Mouse (Mus musculus) heart, embryonic 14.5 days (tissue): ENCODE data around the gene Hivep3. TPM values are rescaled to one million over a fixed set of nuclear protein-coding genes. Genes with fewer than 3 reads are reported as not detected.

Source experiments
- ATAC-seq: fragments of 200-750 bp; cut with Nextera tagmentation; 2 replicates; pipeline ENCODE4 v1.8.0; 2017; ENCODE audit warnings: low read depth, moderate TSS enrichment; ENCODE audit not compliant: insufficient number of reproducible peaks, insufficient read depth, low FRiP score
- H3K27ac ChIP-seq, 2 experiments: fragments of 200-500 bp in 1 of 2; fragments of 300-500 bp in 1 of 2; sonication (generic) in 1 of 2; replicated peaks in 1 of 2; 2 replicates each; pipeline ENCODE4 v1.5.1; 2012 to 2014; ENCODE audit warnings: low read depth in 2 of 2, low read length in 2 of 2, control low read depth in 1 of 2, mild to moderate bottlenecking in 1 of 2, mixed read lengths in 1 of 2; ENCODE audit not compliant: control insufficient read depth in 1 of 2, insufficient read depth in 1 of 2
- H3K27me3 ChIP-seq: fragments of 300-500 bp; sonication (generic); 2 replicates; pipeline ENCODE4 v1.6.1; 2014; ENCODE audit warnings: mild to moderate bottlenecking, low read length, control low read depth; ENCODE audit not compliant: control insufficient read depth, insufficient read depth
- H3K36me3 ChIP-seq: fragments of 300-500 bp; sonication (generic); 2 replicates; pipeline ENCODE4 v1.6.1; 2014; ENCODE audit warnings: mild to moderate bottlenecking, control low read depth, low read length, mixed read lengths; ENCODE audit not compliant: control insufficient read depth, insufficient read depth
- H3K4me1 ChIP-seq, 2 experiments: fragments of 200-500 bp in 1 of 2; fragments of 300-500 bp in 1 of 2; sonication (generic) in 1 of 2; 2 replicates each; pipeline ENCODE4 v1.6.1; 2012 to 2014; ENCODE audit warnings: low read length in 2 of 2, control low read depth in 1 of 2, mixed read lengths in 1 of 2; ENCODE audit not compliant: control insufficient read depth in 2 of 2, insufficient read depth in 2 of 2
- H3K4me2 ChIP-seq: fragments of 300-500 bp; sonication (generic); 2 replicates; pipeline ENCODE4 v1.6.1; 2014; ENCODE audit warnings: mild to moderate bottlenecking, low read length
- H3K4me3 ChIP-seq, 2 experiments: fragments of 200-500 bp in 1 of 2; fragments of 300-500 bp in 1 of 2; sonication (generic) in 1 of 2; 2 replicates each; pipeline ENCODE4 v1.5.1; 2012 to 2014; ENCODE audit warnings: low read length in 2 of 2, mild to moderate bottlenecking in 2 of 2, control low read depth in 1 of 2, low read depth in 1 of 2, moderate library complexity in 1 of 2; ENCODE audit not compliant: control insufficient read depth in 1 of 2, insufficient read depth in 1 of 2
- H3K9ac ChIP-seq: fragments of 300-500 bp; sonication (generic); 2 replicates; pipeline ENCODE4 v1.6.1; 2014; ENCODE audit warnings: mild to moderate bottlenecking, low read length
- H3K9me3 ChIP-seq: fragments of 300-500 bp; sonication (generic); 2 replicates; pipeline ENCODE4 v1.6.1; 2016; ENCODE audit warnings: low read length, control low read depth; ENCODE audit not compliant: control insufficient read depth
- WGBS: fragments of 180-500 bp; shearing (Covaris S2); extraction: QIAGEN DNeasy Blood & Tissue Kit; methylation state at CpG from one replicate; pipeline ENCODE4 v1.1.7; 2014; 5-methylcytosine and 5-hydroxymethylcytosine counted together
- polyA plus RNA-seq: library from polyadenylated mRNA; unstranded; fragments of >200 nt; fragmentation: Nextera tagmentation; extraction: Ambion mirVana; gene quantifications from 2 replicates; pipeline ENCODE4 v1.2.1, GENCODE M21; 2014

Hivep3 gene
- polyA plus RNA-seq, 1 experiment from 2014 or later, result 6.8 TPM

DNA sequence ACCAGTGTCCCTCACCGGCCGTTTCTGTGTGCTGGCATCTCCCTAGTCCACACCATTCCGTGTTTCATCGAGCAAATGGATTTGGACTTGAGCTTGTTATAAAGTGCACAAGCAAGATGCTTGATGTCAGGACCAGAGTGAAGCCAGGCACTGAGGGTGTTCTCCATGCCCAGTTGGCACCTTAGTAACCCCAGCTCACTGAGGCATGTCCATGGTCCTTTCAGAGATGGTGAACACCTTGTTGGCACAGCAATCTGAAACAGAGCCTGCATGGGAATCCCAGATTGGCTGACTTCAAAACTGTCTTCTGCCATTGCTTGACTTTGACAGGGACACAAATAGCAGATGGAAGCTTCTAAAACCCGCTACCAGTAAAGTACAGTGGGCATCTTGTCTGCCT, 252.5 kb downstream of the Hivep3 start:
- Histone ChIP-seq H3K9ac (no peak overlapping the region), H3K9me3 (no peaks in the 10 kb centered on the region), H3K4me3 (no peak overlapping the region), H3K36me3 (no peaks in the 10 kb centered on the region), H3K4me2 (no peak overlapping the region), H3K27me3 (peaks cover 5% of the 10 kb centered on the region; the same call in 1 of the 2 replicates), H3K27ac (no peak overlapping the region), H3K4me1 (peaks cover 5 to 14% of the 10 kb centered on the region in 2 experiments)
- ATAC-seq, result no peak
- 82% methylated on average over 5 of the region's 5 CpGs for WGBS

DNA sequence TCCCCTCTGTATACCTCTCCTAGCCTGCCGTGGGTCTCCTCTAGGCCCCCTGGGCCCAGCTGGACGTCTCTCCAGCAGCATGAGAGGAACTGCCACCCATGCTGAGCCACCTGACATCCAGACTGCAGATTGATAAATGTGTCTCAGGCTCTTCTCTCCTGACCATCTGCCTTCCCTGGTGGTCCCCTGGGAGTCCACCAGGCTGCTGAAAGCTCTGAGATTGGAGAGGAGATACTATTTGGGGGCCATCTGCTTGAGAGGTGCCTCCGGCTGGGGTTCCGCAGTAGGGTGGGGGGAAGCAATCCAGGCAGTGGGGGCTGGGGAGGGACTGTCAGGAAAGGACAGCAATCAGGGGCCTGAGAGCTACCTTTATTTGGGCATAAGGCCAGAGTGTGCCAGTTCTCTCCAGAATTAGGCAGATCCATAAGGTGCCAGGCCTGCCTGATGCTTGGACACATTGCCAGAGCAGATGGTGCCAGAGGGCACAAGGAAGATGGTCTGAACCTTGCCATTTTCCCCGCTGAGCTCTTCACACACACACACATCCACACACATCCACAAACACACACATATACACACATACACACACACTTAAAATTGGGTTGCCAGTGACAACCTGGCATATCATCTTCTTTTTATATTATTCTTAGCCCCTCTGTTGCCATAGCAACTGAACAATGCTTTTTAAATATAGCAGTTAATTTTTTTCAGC, 253.2 kb downstream of the Hivep3 start:
- no peak for ATAC-seq
- Histone ChIP-seq H3K4me2 (no peak overlapping the region), H3K9ac (no peak overlapping the region), H3K4me1 (peaks cover 0 to 11% of the 10 kb centered on the region in 2 experiments; a peak in 1 of 4 replicates), H3K27me3 (peaks cover 5% of the 10 kb centered on the region; the same call in 1 of the 2 replicates), H3K36me3 (no peaks in the 10 kb centered on the region), H3K4me3 (no peak overlapping the region), H3K9me3 (no peaks in the 10 kb centered on the region), H3K27ac (no peak overlapping the region)
- 68% methylated on average over 5 of the region's 5 CpGs for WGBS

- WGBS, result 50% methylated on average over 4 of the region's 4 CpGs
- Histone ChIP-seq H3K36me3 (no peaks in the 10 kb centered on the region), H3K4me2 (no peak overlapping the region), H3K9me3 (no peaks in the 10 kb centered on the region), H3K27ac (no peak overlapping the region), H3K9ac (no peak overlapping the region), H3K4me3 (no peak overlapping the region), H3K4me1 (peaks cover 3 to 13% of the 10 kb centered on the region in 2 experiments; a peak in 3 of 4 replicates), H3K27me3 (peaks cover 5% of the 10 kb centered on the region; the same call in 1 of the 2 replicates)
- ATAC-seq, result no peak
Observed at GRCm38 (mm10) chr4:119987376-119988087, 253.9 kb downstream of the Hivep3 start.

DNA sequence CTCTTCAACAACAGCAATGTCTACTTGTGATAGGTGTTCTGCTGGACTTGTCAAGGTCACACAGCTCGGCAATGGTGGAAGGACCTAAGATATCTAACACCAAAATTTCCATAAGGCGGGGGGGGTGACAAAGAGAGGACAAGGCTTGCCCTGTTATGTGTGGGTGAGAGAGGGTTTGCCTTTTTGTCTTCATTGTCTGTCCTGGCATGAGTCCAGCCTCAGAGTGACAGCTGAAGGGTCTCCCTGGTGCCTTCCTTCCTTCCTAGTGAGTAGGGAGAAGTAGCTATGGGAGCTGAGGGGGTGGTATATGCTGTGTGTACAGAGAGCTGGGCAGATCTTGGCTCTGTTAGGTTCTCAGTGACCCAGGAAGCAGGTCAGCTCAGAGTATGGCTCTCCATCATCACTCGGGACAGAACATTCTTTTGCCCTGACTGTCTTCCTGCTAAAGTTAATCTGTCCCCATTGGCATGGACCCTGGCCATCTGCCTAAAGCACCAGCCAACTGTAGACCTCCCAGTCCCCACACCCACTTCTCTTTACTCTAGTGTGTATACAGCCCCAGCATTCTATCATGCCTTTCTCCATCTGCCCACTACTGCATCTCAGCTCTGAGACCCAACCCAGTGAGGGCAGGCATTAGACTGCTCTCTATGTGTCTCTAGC, 255.6 kb downstream of the Hivep3 start:
- Histone ChIP-seq H3K9me3 (no peaks in the 10 kb centered on the region), H3K4me1 (peaks cover 3 to 13% of the 10 kb centered on the region in 2 experiments; a peak in 3 of 4 replicates), H3K4me2 (no peak overlapping the region), H3K27ac (no peak overlapping the region), H3K27me3 (no peaks in the 10 kb centered on the region; the same call in 1 of the 2 replicates), H3K4me3 (no peak overlapping the region), H3K9ac (no peak overlapping the region), H3K36me3 (no peaks in the 10 kb centered on the region)
- WGBS, result 47% methylated on average over 3 of the region's 3 CpGs
- no peak for ATAC-seq

DNA sequence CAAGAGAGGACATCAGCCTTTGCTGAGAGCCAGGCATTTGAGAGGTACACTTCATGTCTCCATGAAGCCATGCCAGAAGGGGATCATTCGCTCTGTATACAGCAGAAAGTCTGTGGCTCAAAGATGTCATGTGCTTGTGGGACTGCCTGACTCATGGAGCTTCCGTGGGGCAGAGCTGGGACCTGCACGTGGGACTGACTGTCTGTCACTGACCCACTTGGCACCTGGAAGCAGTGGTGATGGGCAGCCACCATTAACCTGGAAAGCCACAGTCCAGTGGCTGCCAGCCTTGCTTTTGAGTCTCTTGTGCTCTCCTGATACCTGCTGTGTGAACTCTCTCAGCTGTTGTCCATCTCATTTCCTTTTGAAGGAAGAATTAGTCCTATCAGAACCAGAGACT, 256.8 kb downstream of the Hivep3 start:
- peaks cover 3 to 13% of the 10 kb centered on the region in 2 experiments; a peak in 3 of 4 replicates for H3K4me1 ChIP-seq
- H3K27ac ChIP-seq, result no peak overlapping the region
- no peak for ATAC-seq
- no peak overlapping the region for H3K4me3 ChIP-seq
- 69% methylated on average over 3 of the region's 3 CpGs for WGBS
- no peak overlapping the region for H3K4me2 ChIP-seq
- H3K9me3 ChIP-seq, result no peaks in the 10 kb centered on the region
- H3K36me3 ChIP-seq, result no peaks in the 10 kb centered on the region
- H3K9ac ChIP-seq, result no peak overlapping the region
- no peaks in the 10 kb centered on the region; the same call in 1 of the 2 replicates for H3K27me3 ChIP-seq

DNA sequence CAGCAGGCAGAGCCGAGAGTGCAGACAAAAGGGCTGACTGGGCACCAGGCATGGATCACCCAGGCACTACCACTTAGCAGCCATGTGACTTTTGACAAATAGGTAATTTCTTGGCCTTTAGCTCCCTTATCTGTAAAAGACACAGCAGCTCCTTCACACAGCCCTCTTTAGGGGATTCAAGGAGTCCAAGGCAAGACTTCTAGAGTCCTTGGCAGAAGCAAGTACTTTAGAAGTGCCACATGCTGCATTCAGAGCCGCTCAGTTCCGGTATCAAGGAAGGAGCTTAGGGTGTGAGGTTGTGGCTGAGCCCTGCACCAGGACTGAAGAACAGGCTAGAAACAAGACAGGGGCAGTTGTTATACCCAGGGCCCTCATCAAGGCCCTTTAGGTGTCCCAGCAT, 257.3 kb downstream of the Hivep3 start:
- Histone ChIP-seq H3K9ac (no peak overlapping the region), H3K36me3 (no peaks in the 10 kb centered on the region), H3K4me3 (no peak overlapping the region), H3K27me3 (no peaks in the 10 kb centered on the region; the same call in 1 of the 2 replicates), H3K4me1 (peaks cover 3 to 13% of the 10 kb centered on the region in 2 experiments; a peak in 3 of 4 replicates), H3K27ac (no peak overlapping the region), H3K9me3 (no peaks in the 10 kb centered on the region), H3K4me2 (no peak overlapping the region)
- ATAC-seq, result no peak
- 88% methylated on average over 3 of the region's 3 CpGs for WGBS

DNA sequence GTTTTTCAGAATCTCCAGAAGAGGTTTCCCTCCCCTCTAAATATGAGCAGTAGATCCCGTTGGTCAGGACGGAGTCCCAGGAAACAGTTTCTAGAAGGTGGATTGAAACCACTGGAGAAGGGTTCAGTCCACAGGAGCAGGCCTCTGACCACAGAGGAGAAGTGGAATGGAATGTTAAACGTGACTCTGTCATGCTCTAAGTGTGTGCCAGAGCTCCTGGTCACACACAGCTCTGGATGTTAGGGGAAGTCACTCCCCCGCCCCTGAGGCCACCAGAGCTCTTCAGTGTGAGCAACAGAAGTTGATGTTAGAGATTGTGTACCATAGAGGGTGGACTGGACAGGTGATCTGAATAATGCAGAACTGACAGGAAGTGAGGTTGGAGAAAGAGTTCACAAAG, 258.2 kb downstream of the Hivep3 start:
- Histone ChIP-seq H3K4me1 (peaks cover 3 to 13% of the 10 kb centered on the region in 2 experiments; a peak in 3 of 4 replicates), H3K9me3 (no peaks in the 10 kb centered on the region), H3K27ac (no peak overlapping the region), H3K27me3 (no peaks in the 10 kb centered on the region; the same call in 1 of the 2 replicates), H3K36me3 (no peaks in the 10 kb centered on the region), H3K4me3 (no peak overlapping the region), H3K4me2 (no peak overlapping the region), H3K9ac (no peak overlapping the region)
- WGBS, result 43% methylated on average over 4 of the region's 4 CpGs
- no peak for ATAC-seq
